Mouse (Mus musculus): ENCODE measurements around the gene Catsper2.

DNA sequence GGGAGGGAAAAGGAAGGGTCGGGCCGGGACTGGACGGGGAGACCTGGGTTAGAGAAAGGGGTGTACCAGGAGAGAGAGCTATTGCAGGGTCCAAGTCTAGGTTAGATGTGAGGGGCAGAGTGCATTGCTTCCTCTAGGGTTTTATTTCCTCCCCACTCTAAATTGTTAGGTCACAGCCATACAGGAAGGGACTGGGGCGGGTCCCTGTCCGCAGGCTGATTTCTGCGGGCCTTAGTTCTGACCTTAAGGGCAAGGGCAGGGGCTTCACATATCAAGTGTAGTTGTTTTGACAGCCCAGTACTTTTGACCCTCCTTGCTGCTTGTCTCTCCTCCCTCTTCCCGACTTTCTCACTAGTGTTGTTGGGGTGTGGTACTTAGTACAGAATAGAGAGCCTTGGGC, 36.5 kb upstream of the Catsper2 start:
- TF ChIP-seq CTCF (IDR thresholded peaks at IDR 0.05; ENCODE audit: low read depth) (no peak), EP300 (IDR thresholded peaks at IDR 0.05; ENCODE audit: low read depth) (no peak)

Measured in liver, embryonic 14.5 days (tissue).